8 mouse cellular contexts compared by ENCODE assay signal in the genomic region with DNA sequence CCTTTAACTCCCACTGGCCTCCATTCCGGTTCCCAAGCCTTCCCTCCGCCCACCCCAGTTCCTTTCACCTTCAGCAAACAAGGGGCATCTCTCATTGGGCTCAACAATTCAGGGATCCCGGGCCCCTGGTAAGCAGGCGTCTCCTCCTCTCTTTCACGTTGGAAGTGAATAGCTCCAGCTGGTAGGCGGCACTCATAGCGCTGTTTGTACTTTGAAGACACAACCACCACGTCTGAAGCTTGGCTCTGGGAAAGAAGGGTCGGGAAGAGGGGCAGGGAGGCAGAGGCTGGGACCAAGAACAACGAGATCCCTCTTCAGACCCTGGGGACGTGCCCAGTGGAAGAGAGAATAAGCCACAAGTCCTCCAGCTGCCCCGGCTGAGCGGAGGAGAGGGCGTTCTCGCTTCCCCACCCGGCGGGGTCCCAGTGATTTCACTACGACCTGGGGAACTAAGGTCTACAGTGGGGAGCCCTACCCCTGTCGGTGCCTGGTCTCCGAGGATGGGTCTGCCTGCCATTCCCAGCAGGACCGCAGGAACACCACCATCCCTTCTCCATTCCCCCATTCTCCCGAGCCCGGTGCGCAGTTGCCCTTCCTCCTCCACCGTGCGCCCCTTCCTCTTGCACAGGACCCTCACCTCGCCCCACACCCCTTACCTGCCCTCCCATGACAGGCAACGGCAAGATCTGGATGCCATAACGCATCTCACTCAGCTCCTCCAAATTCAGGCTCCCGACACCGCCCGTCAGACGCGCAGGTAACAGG. TPM values are rescaled to one million over a fixed set of nuclear protein-coding genes. Genes with fewer than 3 reads are reported as not detected.
DNase-seq lines count a peak whose midpoint lies in the region; ATAC-seq and TF ChIP-seq lines count a peak whose summit lies in the region.

No protein-coding gene starts in this region.

- ATAC-seq in heart, embryonic 15.5 days (replicated peaks; ENCODE audit: insufficient number of reproducible peaks, insufficient read depth, low FRiP score, low read depth), result peak; percentile 12
- ATAC-seq in liver, embryonic 14.5 days (ENCODE audit: insufficient read depth), result peak; percentile 34

- H3K9me3 ChIP-seq in heart, embryonic 15.5 days (replicated peaks), result no peaks in the 10 kb centered on the region
- H3K9me3 ChIP-seq in liver, embryonic 14.5 days (ENCODE audit: control insufficient read depth, low read length), result no peaks in the 10 kb centered on the region

- no peaks in the 10 kb centered on the region for H3K27me3 ChIP-seq in testis, adult 2 months (ENCODE audit: control insufficient read depth, insufficient read depth, low read length)
- no peaks in the 10 kb centered on the region for H3K27me3 ChIP-seq in heart, embryonic 15.5 days
- H3K27me3 ChIP-seq in liver, embryonic 14.5 days (ENCODE audit: control insufficient read depth, insufficient read depth, low read length), result no peaks in the 10 kb centered on the region

- peak overlapping the region; percentile 75 for H3K27ac ChIP-seq in testis, adult 2 months (ENCODE audit: control insufficient read depth, insufficient read depth, low read depth, low read length)
- H3K27ac ChIP-seq in heart, embryonic 15.5 days, result 0 out of 2 replicates have a peak overlapping the region, but pooled peaks have one; percentile 16
- no peak overlapping the region; the same call in 1 of the 2 replicates for H3K27ac ChIP-seq in liver, embryonic 14.5 days

- 3% methylated on average over 34 of the region's 34 CpGs for WGBS in heart, embryonic 15.5 days
- WGBS in liver, embryonic 14.5 days (ENCODE audit: insufficient replicate concordance), result 4% methylated on average over 33 of the region's 34 CpGs

- peak overlapping the region; percentile 84 for H3K9ac ChIP-seq in heart, embryonic 15.5 days
- peak overlapping the region; percentile 78 for H3K9ac ChIP-seq in liver, embryonic 14.5 days (replicated peaks)

- intact Hi-C loops in gastrocnemius, postnatal 36 days (cut with DNase I), result loop anchor here (5.0 kb wide), 1 partner anchor 107 kb away; no protein-coding TSS in a partner anchor

- H3K4me3 ChIP-seq in testis, adult 2 months (ENCODE audit: control insufficient read depth, low read depth, low read length), result peak overlapping the region; percentile 99
- H3K4me3 ChIP-seq in heart, embryonic 15.5 days, result peak overlapping the region; percentile 96
- H3K4me3 ChIP-seq in liver, embryonic 14.5 days (ENCODE audit: insufficient read depth in 1 of 2, low read depth in 2 of 2, low read length in 2 of 2), result peak overlapping the region; percentile 81 to 84

- TF ChIP-seq POLR2A in testis, adult 2 months (IDR thresholded peaks at IDR 0.05; ENCODE audit: control insufficient read depth, low read depth, low read length), result no peak

- H3K4me2 ChIP-seq in heart, embryonic 15.5 days, result peak overlapping the region; percentile 99
- peak overlapping the region; percentile 96 for H3K4me2 ChIP-seq in liver, embryonic 14.5 days (ENCODE audit: low read depth)

- peak; percentile 20 for DNase-seq in gastrocnemius, postnatal 10 days
- no peak for DNase-seq in gastrocnemius, postnatal 36 days
- no peak for DNase-seq in testis, postnatal 14 days (ENCODE audit: low spot score)
- no peak for DNase-seq in liver, embryonic 14.5 days (ENCODE audit: low read depth in 3 of 3, low spot score in 3 of 3)
- no peak for DNase-seq in natural killer cell, adult 2 months (ENCODE audit: low spot score in 2 of 2)
- DNase-seq in ovary, postnatal 14 days (ENCODE audit: low spot score), result no peak

- TF ChIP-seq CTCF in testis, adult 2 months (IDR thresholded peaks at IDR 0.05; ENCODE audit: control insufficient read depth, insufficient read depth, insufficient replicate concordance, low read depth, low read length), result peak; percentile 14; the same call in 1 of the 2 replicates
- peak; percentile 11; the same call in 1 of the 2 replicates for TF ChIP-seq CTCF in liver, embryonic 14.5 days (IDR thresholded peaks at IDR 0.05; ENCODE audit: low read depth)

- peaks cover 4% of the 10 kb centered on the region for H3K36me3 ChIP-seq in testis, adult 2 months (ENCODE audit: control insufficient read depth, insufficient read depth, low read length)
- peaks cover 22% of the 10 kb centered on the region; the same call in 1 of the 2 replicates for H3K36me3 ChIP-seq in heart, embryonic 15.5 days
- H3K36me3 ChIP-seq in liver, embryonic 14.5 days (replicated peaks; ENCODE audit: control insufficient read depth, insufficient read depth, low read depth), result peaks cover 23% of the 10 kb centered on the region

- H3K4me1 ChIP-seq in testis, adult 2 months (ENCODE audit: control insufficient read depth, insufficient read depth, low read length), result peaks cover 10% of the 10 kb centered on the region
- H3K4me1 ChIP-seq in heart, embryonic 15.5 days (replicated peaks), result peaks cover 19% of the 10 kb centered on the region
- peaks cover 25 to 26% of the 10 kb centered on the region in 2 experiments for H3K4me1 ChIP-seq in liver, embryonic 14.5 days (replicated peaks; ENCODE audit: control insufficient read depth in 2 of 2, insufficient read depth in 2 of 2, low read length in 1 of 2)

- no peak for TF ChIP-seq EP300 in liver, embryonic 14.5 days (IDR thresholded peaks at IDR 0.05; ENCODE audit: low read depth)

RNA-seq across cellular contexts. Expression of gene Os9, which starts 0.4 kb away (rescaled TPM):
- 10 to 100 TPM; 29.4 to 33.9 TPM for total RNA-seq in gastrocnemius, postnatal 10 days (2021)
- 10 to 100 TPM; 10.7 to 11.4 TPM for total RNA-seq in gastrocnemius, postnatal 36 days (2021)
- polyA plus RNA-seq in testis, adult 2 months (2012; rRNA removed), result 32.2 and 33.9 TPM in 2 replicates
- polyA plus RNA-seq in heart, embryonic 15.5 days (2015; fragmentation: Nextera tagmentation; extraction: Ambion mirVana), result 48.5 and 61.8 TPM in 2 replicates
- 20.9 and 25.0 TPM in 2 replicates for polyA plus RNA-seq in liver, embryonic 14.5 days (2012; rRNA removed)
- 22.9 and 29.9 TPM in 2 replicates for polyA plus RNA-seq in liver, embryonic 14.5 days (2014; fragmentation: Nextera tagmentation; extraction: Ambion mirVana)

RNA-seq across cellular contexts. Expression of gene B4galnt1, which starts 44.5 kb away (rescaled TPM):
- total RNA-seq in gastrocnemius, postnatal 10 days (2021), result 1 to 10 TPM; 1.6 to 3.3 TPM
- 1 to 10 TPM in 1 of 2 experiments, under 1 TPM in 1; 0.69 to 1.0 TPM for total RNA-seq in gastrocnemius, postnatal 36 days (2021)
- 21.7 and 27.0 TPM in 2 replicates for polyA plus RNA-seq in testis, adult 2 months (2012; rRNA removed)
- polyA plus RNA-seq in heart, embryonic 15.5 days (2015; fragmentation: Nextera tagmentation; extraction: Ambion mirVana), result 1.5 and 5.7 TPM in 2 replicates
- polyA plus RNA-seq in liver, embryonic 14.5 days (2012; rRNA removed), result 9.9 and 10.4 TPM in 2 replicates
- 14.6 and 17.1 TPM in 2 replicates for polyA plus RNA-seq in liver, embryonic 14.5 days (2014; fragmentation: Nextera tagmentation; extraction: Ambion mirVana)

RNA-seq across cellular contexts. Expression of gene Agap2, which starts 45.4 kb away (rescaled TPM):
- 1 to 10 TPM; 2.7 to 3.4 TPM for total RNA-seq in gastrocnemius, postnatal 10 days (2021)
- total RNA-seq in gastrocnemius, postnatal 36 days (2021), result 1 to 10 TPM; 2.1 to 2.9 TPM
- polyA plus RNA-seq in testis, adult 2 months (2012; rRNA removed), result 0.53 and 0.73 TPM in 2 replicates
- 0.62 TPM in 1 of 2 replicates, not detected in the other for polyA plus RNA-seq in heart, embryonic 15.5 days (2015; fragmentation: Nextera tagmentation; extraction: Ambion mirVana)
- 3.0 and 3.7 TPM in 2 replicates for polyA plus RNA-seq in liver, embryonic 14.5 days (2012; rRNA removed)
- polyA plus RNA-seq in liver, embryonic 14.5 days (2014; fragmentation: Nextera tagmentation; extraction: Ambion mirVana), result 0.57 and 0.59 TPM in 2 replicates

RNA-seq across cellular contexts. Expression of gene Tspan31, which starts 50.4 kb away (rescaled TPM):
- 10 to 100 TPM; 29.7 to 32.0 TPM for total RNA-seq in gastrocnemius, postnatal 10 days (2021)
- 10 to 100 TPM; 22.1 to 25.0 TPM for total RNA-seq in gastrocnemius, postnatal 36 days (2021)
- 12.7 and 16.3 TPM in 2 replicates for polyA plus RNA-seq in testis, adult 2 months (2012; rRNA removed)
- polyA plus RNA-seq in heart, embryonic 15.5 days (2015; fragmentation: Nextera tagmentation; extraction: Ambion mirVana), result 100 and 119 TPM in 2 replicates
- 35.8 and 41.8 TPM in 2 replicates for polyA plus RNA-seq in liver, embryonic 14.5 days (2012; rRNA removed)
- 18.9 and 23.8 TPM in 2 replicates for polyA plus RNA-seq in liver, embryonic 14.5 days (2014; fragmentation: Nextera tagmentation; extraction: Ambion mirVana)

RNA-seq across cellular contexts. Expression of gene Cdk4, which starts 57.1 kb away (rescaled TPM):
- 100 to 1,000 TPM; 122 to 147 TPM for total RNA-seq in gastrocnemius, postnatal 10 days (2021)
- total RNA-seq in gastrocnemius, postnatal 36 days (2021), result 10 to 100 TPM; 29.7 to 38.9 TPM
- 68.4 and 70.9 TPM in 2 replicates for polyA plus RNA-seq in testis, adult 2 months (2012; rRNA removed)
- polyA plus RNA-seq in heart, embryonic 15.5 days (2015; fragmentation: Nextera tagmentation; extraction: Ambion mirVana), result 718 and 864 TPM in 2 replicates
- polyA plus RNA-seq in liver, embryonic 14.5 days (2012; rRNA removed), result 175 and 221 TPM in 2 replicates
- 519 and 576 TPM in 2 replicates for polyA plus RNA-seq in liver, embryonic 14.5 days (2014; fragmentation: Nextera tagmentation; extraction: Ambion mirVana)
